Mouse (Mus musculus) thymus, postnatal 0 days (tissue): ENCODE measurements at regions not wholly inside any gene's neighbourhood (a gene's known extent, or its start where the extent isn't known, plus 50 kb on each side); places are given as distances from the start of the nearest gene placed in this dataset.

Experiments used
- DNase-seq: peaks from one replicate; pipeline ENCODE4 v3.0.0-alpha.2; 2015; ENCODE audit warnings: low spot score

- no peak for DNase-seq
Observed at GRCm38 (mm10) chr4:26637859-26638258, 291.2 kb upstream of the Manea start.

- DNase-seq = no peak
Observed at GRCm38 (mm10) chr4:26630553-26631206, 284.0 kb upstream of the Manea start.

- no peak for DNase-seq
Observed at GRCm38 (mm10) chr4:26629710-26630109, 283.0 kb upstream of the Manea start.

GRCm38 (mm10) chr4:26627744-26628143 lies 281.1 kb upstream of the Manea start:
- no peak for DNase-seq

- DNase-seq = no peak
Observed at GRCm38 (mm10) chr4:26589081-26589869, 242.6 kb upstream of the Manea start.

GRCm38 (mm10) chr4:26555690-26556089 lies 209.0 kb upstream of the Manea start:
- DNase-seq = no peak

DNA sequence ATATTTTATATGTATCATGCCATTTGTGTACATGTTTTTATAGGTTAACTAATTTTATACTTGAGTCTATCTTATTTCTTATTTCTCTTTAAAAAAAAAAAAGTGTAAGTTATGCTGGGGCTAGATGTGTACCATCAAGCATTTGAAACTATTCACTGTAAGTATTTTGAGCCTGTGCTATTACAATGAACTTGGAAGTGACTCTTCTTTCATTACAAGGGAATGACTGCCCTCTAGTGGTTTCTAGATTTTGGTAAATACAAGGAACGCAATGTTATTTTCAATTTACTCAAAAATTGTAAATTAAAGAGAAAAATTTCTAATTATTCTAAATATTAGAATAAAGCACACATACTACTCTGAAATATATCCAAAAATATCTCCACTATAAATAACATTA lies 197.1 kb upstream of the Manea start:
- DNase-seq = peak; percentile 17

DNA sequence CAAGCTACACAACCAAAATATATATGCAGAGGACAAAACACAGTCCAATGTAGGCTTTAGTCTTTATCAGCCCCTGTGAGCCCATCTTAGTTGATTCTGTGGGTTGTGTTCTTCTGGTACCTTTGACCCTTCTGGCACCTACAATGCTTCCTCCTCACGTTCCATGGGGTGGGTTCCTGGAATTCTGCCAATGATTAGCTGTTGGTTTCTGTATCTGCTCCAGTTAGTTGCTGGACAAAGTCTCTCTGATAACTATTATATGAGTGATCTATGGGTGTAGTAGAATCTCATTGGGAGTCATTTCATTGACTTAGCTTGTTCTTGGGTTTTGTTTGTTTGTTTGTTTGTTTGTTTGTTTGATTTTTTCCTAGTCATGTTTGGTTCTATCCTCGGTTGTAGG lies 195.8 kb upstream of the Manea start:
- no peak for DNase-seq

DNA sequence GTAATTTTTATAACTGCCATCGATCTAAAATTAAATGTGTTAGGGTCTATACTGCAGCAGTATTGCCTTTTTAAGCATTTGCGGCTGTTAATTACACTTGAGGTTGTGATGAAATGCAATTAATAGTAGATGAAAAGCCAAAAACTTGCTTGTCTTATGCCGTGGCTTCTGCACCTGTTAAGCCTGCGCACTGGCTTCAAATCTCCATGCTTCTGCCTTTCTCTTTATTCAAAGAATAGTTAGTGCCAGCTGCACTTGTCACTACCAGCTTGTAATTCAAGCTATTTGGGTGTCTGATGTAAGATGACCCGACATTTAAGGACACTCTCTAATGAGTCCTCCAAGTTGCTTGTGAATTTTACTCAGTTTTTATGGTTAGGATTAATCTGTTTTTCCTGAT lies 161.3 kb upstream of the Manea start:
- DNase-seq = no peak

- DNase-seq = no peak
Observed at GRCm38 (mm10) chr4:26494262-26494661, 147.6 kb upstream of the Manea start.

- no peak for DNase-seq
Observed at GRCm38 (mm10) chr4:26474913-26475312, 128.2 kb upstream of the Manea start.

DNA sequence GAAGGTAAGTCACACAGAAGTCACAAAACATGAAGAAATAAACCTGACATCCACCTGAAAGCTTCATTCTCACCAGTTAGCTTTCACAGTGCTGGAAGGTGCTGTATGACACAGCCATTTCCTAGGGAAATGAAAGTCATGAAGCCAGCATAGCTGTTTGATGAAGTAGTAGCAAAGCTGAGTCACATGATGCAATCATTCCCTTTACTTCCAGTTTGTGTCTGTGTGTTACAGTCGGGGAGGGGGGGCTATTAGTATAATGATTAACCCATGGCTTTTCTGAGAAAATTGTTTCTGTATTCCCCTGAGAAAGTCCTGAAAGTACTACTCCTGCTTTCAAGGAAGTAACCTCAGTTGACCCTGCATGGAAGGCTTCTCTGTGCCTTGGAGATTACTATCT lies 94.8 kb upstream of the Manea start:
- DNase-seq = no peak

DNA sequence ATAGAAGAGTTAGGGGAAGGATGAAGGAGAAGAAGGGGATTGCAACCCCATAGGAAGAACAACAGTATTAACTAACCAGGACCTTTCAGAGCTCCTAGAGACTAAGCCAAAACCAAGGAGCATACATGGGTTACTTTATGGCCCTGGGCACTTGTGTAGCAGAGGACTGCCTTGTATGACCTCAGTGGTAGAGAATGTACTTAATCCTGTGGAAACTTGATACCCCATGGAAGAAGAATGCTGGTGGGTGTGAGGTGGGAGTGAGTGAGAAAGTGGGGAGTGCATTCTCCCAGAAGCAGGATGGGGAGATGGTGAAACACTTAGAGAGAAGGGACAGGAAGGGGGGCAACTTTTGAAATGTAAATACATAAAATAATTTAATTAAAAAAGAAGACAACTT lies 75.4 kb upstream of the Manea start:
- DNase-seq = no peak

GRCm38 (mm10) chr4:26404266-26404665 lies 57.6 kb upstream of the Manea start:
- no peak for DNase-seq

DNA sequence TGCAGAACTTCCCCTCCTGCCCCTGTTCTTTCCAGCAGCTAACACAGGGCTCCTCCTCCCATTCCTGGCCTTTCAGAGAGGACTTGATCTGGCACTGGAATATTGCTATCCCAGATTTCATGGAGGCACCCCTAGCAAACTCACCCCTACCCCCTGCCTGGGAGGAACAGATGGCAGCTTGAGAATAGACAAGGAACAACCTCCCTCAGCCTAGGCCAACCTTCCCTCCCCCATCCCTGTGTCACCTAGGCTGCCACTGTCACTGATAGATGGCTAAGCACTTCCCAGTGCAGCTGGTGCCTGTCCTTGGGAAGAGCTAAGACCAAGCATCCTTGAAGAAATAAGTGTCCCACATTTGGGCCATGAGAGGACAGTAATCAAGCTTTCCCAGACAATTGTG lies 55.5 kb upstream of the Manea start:
- DNase-seq = no peak
